Mouse (Mus musculus) kidney, adult 18-20 months (tissue): ENCODE data around the gene Gpx4.

ENCODE experiments used
- DNase-seq: peaks from one replicate; pipeline ENCODE4 v3.0.0; 2021

Gene Gpx4

DNA sequence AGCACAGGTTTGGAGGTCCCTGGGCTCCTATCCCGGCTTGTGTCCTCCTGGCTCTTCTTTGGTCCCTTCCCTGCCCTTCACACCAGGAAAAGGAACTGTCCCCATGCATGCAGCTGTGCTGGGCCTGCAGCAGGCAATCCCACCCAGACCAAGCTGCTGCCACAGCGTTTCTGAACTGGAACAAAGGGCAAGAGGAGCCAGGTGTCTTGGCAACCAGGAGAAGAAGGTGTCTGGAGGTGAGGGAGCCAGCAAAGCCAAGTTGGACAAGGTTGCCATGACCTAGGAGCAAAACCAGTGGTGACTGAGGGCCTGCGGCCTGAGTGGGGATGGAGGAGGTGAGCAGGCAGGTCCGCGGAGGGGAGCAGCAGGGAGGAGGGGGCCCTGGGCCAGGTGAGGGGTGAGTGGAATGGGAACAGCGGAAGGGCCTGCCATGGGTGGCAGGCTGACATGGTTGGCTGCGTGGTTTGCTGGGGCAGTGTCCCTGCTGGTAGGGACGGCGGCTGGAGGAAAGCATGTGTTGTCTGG is at the start of gene Gpx4:
Gene Gpx4 (plus strand): TSS at position 126 of the 525 bp plus-strand sequence.
- DNase-seq: no peak

DNA sequence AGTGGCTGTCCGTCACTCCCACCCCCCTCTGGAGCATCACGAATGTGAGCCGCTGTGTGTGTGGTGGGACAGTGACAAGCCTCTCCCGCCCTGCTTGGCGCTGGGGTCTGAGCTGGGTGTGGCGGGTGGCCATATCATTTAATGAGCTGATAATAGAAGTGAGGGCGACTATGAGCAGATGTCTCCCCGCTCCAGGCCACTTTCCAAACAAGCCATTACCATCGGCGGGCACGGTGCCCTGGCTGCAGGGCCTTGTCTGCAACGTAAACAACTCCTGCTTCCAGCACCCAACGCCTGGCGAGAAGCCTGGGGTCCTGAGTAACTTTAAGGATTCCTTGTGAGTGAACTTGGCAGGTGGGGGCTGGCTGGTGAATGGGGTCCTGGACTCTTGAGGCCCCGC is 49.1 kb upstream of the Gpx4 start:
- no peak for DNase-seq

DNA sequence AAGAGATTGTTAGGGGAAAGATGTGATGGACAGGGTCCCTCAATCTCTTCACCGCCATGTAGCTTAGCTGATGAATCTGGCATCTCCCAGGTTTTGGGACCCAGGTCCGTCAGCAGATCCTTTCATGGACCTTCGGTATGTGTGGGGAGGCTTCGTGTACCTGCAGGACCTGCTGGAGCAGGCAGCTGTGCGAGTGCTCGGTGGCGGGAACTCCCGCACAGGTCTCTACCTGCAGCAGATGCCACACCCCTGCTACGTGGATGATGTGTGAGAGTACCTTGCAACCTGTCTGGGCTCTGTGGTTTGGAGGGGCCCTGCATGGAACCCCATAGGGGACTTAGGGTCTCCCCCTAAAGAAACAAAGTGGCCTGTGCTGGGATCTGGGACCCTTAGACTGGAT is 45.0 kb upstream of the Gpx4 start:
- no peak for DNase-seq

DNA sequence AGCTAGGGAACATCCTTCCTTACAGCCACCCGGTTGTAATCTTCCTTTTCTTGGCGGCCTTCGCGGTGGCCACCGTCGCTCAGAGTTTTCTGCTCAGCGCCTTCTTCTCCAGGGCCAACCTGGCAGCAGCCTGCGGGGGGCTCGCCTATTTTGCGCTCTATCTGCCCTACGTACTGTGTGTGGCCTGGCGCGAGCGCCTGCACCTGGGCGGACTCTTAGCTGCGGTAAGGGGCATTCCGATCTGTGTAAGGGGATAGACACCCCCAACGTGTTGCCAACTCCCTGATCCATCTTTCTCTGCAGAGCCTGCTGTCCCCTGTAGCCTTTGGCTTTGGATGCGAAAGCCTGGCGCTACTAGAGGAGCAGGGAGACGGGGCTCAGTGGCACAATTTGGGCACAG is 44.1 kb upstream of the Gpx4 start:
- no peak for DNase-seq

DNA sequence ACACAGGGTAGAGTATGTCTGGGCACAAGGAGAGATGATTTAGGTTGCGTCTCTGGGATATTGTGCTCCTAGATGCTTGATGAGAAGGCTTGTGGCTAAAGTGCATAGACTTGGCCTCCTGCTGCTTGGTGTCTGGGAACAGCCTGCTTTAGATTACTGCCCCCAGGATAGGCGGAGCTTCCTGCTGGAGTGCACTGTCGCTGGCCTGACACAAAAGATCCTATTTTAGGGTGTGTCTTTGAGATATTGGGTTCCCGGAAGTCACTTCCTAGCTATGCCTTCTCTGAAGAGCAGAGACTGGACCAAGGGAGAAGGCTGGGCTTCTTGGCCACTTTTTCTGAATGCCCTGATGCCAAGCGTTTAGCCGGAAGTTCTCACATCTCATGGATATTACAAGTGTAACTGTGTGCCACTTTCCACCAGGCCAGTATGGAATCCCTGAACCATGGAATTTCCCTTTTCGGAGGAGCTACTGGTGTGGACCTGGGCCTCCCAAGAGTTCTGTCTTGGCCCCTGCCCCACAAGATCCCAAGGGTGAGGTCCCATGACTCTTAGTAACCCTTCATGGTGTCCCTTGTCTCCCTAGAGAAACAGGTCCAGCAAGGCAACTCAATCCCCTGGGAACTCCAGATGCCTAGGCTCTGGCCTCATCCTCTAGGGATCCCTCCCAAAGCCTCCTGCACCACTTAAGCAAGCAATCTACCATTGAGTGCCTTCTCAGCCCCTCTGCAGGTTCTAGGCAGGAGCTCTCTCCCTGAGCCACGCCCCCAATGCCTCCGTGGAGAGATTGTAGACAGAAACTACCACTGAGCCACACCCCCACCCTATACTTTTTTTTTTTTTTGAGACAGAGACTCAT is 43.4 kb upstream of the Gpx4 start:
- DNase-seq: peak; percentile 18

DNA sequence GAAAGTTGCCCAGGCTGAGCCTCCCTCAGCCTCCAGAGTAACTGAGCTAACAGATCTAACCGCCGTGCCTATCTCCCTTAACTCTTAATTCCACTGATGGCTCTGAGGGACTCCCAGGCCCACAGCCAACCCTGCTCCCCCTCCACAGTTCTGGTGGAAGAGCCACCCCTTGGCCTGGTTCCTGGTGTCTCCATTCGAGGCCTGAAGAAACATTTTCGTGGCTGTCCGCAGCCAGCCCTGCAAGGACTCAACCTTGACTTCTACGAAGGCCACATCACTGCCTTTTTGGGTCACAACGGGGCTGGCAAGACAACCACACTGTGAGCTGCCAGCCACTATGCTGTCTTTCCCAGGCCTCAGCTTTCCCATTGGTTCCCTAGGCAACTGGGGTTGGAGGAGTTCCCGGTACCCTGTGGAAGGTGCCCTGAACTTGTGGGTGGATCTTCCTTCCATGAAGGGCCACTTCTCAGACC is 42.7 kb upstream of the Gpx4 start:
- no peak for DNase-seq

DNA sequence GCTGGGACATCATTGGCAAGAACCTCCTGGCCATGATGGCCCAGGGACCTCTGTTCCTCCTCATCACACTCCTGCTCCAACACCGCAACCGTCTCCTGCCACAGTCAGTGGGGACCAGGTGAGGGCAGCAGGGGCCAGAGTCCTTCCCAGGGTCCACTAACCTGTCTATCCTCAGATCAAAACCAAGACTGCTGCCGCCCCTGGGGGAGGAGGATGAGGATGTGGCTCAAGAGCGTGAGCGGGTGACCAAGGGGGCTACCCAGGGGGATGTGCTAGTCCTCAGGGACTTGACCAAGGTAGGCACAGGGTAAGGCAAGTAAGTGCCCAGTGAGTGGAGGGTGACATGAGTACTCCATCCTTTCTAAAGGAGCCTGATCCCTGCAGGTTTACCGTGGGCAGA is 35.2 kb upstream of the Gpx4 start:
- DNase-seq: no peak

DNA sequence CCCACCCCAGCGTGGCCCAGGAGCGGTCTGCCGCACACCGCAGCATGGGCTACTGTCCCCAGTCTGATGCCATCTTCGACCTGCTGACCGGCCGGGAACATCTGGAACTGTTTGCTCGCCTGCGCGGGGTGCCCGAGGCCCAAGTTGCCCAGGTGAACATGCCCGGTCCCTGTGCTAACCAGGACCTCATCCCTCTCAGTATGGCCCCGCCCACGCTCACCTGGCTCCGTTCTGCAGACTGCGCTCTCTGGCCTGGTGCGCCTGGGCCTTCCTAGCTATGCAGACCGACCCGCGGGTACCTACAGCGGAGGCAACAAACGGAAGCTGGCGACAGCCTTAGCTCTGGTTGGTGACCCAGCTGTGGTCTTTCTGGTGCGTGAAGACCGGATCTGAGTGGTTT is 33.4 kb upstream of the Gpx4 start:
- no peak for DNase-seq

DNA sequence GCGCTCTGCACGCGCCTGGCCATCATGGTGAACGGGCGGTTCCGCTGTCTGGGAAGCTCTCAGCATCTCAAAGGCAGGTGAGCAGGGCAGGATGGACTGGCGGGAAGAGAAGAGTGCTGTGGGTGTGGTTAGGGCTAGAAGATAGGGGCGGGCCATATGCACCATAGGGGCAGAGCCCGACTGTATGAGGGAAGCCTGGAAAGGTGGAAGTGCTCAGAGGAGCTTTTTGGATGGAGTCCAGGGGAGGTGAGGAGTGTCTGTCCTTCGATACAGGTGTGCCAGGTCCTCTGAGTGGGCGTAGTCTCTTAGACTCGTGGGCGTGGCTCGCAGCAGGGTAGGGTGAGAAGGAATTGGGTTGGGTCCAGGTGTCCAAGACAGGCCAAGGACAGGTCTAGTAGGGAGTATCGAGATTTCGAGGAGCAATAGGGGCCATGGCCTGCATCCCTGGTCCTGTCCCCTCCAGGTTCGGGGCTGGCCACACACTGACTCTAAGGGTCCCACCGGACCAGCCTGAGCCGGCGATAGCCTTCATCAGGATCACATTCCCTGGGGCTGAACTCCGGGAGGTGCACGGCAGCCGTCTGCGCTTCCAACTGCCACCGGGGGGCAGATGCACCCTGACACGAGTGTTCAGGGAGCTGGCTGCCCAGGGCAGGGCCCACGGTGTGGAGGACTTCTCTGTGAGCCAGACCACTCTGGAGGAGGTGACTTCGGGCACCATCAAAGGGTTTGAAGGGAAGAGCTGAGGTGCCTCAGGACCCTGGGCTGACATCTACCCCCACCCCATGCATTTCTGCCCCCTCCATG is 32.3 kb upstream of the Gpx4 start:
- no peak for DNase-seq

DNA sequence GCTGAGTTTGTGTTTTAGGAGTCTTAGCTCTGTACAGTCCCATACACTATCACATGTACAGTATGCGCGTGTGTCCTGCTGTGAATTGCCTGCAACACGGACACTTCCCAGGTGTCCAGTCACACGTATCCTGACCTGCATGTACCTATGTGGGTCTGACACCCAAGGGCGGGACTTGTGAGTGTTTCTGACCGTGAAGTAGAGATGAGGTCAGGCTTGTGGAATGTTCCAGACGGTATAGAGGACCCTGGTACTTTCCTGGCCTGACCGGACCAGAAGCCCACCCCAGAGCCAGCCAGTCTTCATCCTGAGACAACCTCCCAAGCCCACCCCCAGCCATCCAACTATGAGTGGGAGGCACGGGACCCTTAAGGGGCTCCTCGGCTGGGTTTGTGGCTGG is 31.4 kb upstream of the Gpx4 start:
- no peak for DNase-seq

DNA sequence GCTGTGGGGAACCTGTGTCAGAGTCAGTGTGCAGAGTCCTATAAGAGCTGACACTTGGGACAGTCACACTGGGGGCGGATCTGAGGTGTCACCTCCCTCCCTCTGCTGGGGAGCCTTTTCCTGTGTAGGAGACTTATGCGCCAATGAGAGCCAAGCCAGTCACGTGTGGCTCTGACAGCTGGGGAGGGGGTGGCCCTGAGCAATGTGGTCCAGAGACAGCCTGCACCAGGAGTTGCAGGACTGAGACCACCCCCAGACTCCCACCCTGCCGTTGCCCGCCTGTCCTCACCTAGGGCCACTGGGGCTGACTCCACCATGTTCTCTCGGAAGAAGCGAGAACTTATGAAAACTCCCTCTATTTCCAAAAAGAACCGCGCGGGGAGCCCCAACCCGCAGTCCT is 30.5 kb upstream of the Gpx4 start, which contains the start of gene Arhgap45:
Gene Arhgap45 (plus strand): TSS at position 143 of the 400 bp plus-strand sequence.
- DNase-seq: no peak

DNA sequence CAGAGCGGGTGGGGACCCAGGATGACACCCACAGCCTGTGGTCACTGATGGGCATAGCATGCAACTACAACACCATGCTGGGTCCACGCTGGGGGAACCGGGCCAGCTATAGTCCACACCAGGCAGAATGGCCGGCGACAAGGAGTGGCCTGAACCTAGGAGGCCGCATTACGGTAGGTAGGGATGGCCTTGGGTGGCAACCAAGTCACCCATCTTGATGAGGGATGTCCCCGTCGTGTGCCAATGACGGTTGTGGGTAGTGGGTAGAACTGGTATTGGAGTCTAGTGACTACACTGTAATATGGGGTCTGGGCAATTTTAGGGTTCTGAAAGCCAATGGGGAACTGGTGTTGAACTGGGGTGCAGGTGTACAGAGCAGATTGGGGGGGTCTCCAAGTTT is 30.0 kb upstream of the Gpx4 start:
- no peak for DNase-seq

DNA sequence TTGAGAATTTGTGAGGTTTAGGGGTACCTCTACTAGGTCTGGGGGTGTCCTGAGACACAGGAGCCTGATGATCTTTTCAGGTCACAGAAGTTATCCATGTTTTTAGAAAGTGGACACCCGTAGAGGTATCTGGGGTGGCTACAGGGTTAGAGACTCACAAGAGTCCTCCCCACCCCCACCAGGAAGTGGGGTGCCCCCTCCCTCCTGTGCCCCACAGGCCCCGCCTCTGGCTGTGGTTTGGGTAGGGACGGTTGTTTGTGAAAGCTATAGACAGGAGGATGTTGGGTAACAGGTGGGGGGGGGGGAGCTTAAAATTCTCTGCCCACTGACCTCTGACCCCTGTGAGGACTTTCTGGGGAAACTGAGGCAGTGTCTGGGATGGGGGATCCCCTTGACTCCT is 29.6 kb upstream of the Gpx4 start:
- DNase-seq: no peak

DNA sequence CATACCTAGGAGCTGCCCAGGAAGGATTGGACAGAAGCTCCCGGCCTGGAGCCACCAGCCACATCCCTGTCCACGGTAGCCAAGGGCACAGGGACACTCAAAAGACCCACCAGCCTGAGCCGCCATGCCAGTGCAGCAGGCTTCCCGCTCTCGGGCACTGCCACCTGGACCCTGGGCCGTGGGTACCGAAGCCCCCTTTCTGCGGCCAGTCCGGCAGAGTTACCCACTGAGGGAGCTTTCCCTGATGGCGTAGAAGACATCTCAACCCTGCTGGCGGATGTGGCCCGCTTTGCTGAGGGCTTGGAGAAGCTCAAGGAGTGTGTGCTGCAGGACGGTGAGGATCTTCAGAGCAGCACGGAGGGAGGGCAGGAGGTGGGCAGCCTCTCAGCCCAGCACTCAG is 29.2 kb upstream of the Gpx4 start:
- DNase-seq: no peak

DNA sequence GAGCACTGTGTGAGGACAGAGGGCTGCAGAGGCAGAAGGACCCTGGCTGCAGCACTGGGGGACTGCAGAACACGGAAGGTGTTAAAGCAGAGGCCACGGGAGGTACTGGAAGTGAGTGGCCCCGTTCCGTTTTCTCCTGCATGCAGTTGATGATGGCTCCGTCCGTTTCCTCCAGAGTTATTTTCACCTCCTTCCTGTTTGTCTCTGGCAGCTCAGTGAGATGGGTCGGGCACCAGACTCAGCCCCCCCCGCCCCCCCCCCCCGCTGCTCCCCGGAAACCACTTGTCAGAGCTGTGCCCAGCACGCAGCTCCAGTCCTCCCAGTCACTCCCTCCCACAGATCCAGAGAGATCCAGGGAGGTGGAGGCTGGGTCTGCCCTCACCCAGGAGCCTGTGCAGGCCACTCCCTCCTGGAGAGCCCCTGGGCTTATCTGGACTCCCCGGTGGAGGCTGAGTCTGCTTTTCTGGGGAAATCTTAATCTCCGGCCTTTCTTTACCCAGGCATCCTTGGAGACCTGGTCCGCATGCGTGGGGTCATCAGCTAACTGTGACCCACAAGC is 28.1 kb upstream of the Gpx4 start:
- peak; percentile 31 for DNase-seq

DNA sequence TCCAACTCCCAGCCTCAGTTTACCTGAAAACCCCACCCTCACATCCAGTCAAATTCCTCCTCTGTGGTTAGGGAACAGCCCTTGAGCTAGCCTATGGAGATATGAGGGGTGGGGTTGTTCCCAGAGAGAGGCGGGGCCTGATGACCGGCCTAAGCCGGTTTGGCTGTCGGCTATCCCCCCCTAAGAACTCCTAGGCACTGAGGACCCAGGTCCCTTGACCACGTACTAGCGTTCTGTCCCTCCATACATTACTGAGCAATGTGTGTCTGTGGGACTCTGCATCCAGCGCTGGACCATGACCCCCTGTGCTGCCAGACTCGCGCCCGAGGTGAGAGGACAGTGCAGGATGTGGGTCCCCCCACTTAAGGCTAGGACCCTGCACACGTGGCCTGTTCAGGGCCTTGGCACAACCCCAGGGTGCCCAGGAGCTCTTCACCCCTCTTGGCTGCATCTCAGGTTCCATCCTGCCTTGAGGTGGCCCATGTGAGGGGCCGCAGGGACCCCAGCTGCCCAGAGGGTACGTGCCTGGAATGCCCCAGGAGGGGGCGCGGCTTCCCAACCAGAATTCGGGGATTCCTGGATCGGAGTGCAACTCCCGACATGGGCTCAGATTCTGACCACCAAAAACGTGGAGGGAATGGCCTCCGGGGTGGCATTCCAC is 27.4 kb upstream of the Gpx4 start:
- DNase-seq: no peak

DNA sequence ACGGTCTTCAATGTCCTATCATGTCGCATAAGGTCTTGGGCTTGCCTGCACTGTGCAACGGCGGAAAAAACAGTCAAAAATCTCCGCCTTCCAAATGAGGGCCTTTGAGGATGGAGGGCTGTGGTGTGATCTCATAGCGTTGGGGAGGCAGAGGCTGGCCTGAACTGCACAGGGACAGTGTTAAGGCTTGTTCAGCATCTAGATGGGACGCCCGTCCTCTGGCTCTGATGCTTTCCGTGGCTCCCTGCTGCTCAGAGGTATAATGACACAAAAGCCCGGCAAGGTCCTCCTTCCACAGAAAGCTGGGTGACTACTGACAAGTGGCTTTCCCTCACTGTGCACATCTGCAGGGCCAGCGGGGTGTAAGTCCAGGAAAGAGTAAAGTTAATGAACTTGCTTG is 26.8 kb upstream of the Gpx4 start:
- DNase-seq: no peak

DNA sequence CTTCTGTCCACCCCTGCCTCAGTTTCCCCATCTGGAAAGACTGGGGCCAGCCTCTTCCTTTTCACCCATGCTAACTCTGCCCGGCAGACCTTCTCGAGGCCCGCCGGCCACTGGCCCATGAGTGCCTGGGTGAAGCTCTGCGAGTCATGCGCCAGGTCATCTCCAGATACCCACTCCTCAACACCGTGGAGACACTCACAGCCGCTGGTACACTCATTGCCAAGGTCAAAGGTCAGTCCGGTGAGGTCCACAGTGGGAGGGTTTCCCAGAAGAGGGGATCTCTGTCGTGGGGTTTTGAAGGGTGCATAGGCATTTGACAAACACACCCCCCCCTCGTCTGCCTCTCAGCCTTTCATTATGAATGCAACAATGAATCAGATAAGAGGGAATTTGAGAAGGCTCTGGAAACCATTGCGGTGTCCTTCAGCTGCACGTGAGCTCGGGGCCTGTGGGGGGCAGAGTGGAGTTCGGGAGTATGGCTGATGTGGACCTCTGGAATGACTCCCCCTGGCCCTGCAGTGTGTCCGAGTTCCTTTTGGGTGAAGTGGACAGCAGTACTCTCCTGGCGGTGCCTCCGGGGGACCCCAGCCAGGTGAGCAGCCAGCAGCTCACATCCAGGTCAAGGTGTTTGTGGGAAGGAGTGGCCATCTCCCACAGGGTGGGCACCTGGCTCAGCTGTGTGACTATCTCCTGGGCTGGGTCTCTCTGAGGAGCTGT is 26.2 kb upstream of the Gpx4 start:
- no peak for DNase-seq

DNA sequence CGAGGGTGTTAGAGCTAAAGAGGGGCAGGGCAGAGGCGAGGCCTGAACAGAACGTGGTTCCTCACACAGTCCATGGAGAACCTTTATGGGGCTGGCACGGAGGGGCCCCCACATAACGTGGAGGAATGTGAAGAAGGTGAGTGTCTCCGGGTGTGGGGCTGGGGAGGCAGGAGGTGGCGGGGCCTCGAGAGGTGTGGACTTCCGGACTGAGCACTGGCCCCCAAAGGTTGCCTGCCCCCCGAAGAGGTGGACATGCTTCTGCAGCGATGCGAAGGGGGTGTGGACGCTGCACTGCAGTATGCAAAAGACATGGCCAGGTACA is 25.7 kb upstream of the Gpx4 start:
- no peak for DNase-seq

DNA sequence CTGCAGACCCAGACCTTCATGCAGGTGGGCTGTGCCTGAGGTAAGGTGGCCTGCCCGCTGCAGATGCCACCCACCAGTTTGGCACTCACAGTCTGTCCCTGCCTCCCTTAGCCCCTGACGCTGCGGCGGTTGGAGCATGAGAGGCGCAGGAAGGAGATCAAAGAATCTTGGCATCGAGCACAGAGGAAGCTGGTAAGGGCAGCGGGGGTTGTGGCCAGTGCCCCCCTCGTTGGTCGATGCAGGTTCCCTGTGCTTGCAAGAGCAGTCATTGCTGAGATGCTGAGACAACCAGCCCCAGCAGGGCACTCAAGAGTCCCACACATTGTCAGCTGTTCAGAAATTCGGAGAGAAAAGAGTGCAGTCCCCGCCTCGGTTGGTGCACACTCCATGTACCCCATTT is 24.8 kb upstream of the Gpx4 start:
- no peak for DNase-seq

DNA sequence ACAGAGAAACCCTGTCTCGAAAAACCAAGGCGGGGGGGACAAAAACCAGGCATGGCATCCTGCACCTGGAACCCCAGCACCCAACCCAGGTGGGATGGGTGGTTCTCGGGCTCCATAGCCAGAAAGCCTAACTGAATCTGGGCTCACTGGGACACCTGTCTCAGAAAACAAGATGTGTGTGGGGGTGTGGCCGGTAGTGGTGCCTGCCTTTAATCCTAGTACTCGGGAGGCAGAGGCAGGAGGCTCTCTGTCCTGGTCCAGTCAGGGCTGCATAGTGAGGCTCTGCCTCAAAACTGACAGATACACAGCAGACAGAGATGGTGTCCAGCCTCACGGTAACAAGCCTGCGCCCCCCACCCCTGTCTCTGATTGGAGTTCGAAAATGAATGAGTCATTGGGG is 24.2 kb upstream of the Gpx4 start:
- no peak for DNase-seq

DNA sequence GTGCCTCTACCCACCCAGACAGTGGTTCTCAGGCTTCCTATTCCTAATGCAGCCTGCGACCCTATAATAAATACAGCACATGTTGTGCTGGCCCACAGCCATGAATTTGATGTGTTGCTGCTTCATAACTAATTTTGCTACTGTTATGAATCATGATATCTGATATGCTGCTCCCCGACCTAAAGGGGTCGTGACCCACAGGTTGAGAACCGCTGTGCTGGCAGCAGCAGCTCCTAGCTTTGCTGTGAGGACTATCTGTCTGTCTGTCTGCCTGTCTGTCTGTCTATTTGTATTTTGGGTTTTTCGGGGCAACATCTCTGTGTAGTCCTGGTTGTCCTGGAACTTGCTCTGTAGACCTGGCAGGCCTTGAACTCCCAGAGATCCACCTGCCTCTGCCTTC is 23.2 kb upstream of the Gpx4 start:
- no peak for DNase-seq
